Mouse (Mus musculus) lung, adult 2 months (tissue): ENCODE results near the gene Cd5. TPM values are rescaled to one million over a fixed set of nuclear protein-coding genes. Genes with fewer than 3 reads are reported as not detected.
A peak's percentile ranks its signal among the peaks of the same experiment; 100 is the strongest.

Experiments
- DNase-seq: peaks from one replicate; pipeline ENCODE4 v3.0.0; 2022
- H3K4me1 ChIP-seq: fragments of 200-500 bp; 2 replicates; pipeline ENCODE4 v1.6.1; 2011; ENCODE audit warnings: low read length; ENCODE audit not compliant: control insufficient read depth, insufficient read depth
- H3K4me3 ChIP-seq: fragments of 200-500 bp; replicated peaks from 2 replicates; pipeline ENCODE3; 2011; ENCODE audit warnings: low read depth, mild to moderate bottlenecking, control low read depth, low read length; ENCODE audit errors: extremely low read depth
- CTCF ChIP-seq: fragments of 200-500 bp; IDR thresholded peaks from 2 replicates; pipeline ENCODE4 v1.5.1; 2011; ENCODE audit warnings: mild to moderate bottlenecking, low read length, control low read depth; ENCODE audit not compliant: insufficient read depth
- POLR2A ChIP-seq: fragments of 200-500 bp; IDR thresholded peaks from 2 replicates; pipeline ENCODE4 v1.6.1; 2011; ENCODE audit warnings: low read depth, mild to moderate bottlenecking, control low read depth, low read length, borderline replicate concordance; ENCODE audit errors: extremely low read depth
- WGBS: fragments of 180-500 bp; shearing (Covaris S2); methylation state at CpG from one replicate; pipeline ENCODE4 v1.1.7; 2018; 5-methylcytosine and 5-hydroxymethylcytosine counted together
- polyA plus RNA-seq: library from polyadenylated mRNA; depleted of rRNA; stranded (reverse); fragments of >200 nt; gene quantifications from 2 replicates; pipeline ENCODE4 v1.2.3, GENCODE M21; 2012

The Cd5 gene
- polyA plus RNA-seq, 1 experiment, result 4.4 TPM

DNA sequence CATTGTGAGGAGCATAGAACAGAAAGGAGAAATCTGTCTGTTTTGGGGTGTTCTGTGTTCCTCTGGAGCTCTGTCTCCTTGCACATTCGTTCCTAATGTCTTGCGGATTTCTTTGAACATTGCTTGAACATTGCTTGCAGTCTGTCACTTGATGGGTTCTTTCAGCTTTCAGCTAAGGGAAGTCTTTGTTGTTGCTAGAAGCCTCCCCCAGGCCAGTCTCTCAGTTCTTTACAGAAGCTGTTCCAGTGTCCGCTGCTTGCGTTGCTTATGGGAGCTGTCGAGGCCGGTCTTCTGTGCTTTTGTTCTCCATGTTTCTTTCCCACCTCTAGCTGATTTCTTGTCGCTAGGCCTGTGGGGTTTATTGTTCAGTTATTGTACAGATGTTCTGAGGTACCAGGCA lies 43.0 kb downstream of the Cd5 start:
- WGBS, result 67% methylated on average over 7 of the region's 7 CpGs
- Histone ChIP-seq H3K4me3 (no peak overlapping the region), H3K4me1 (peaks cover 29% of the 10 kb centered on the region)
- no peak for TF ChIP-seq CTCF
- no peak for TF ChIP-seq POLR2A
- DNase-seq, result no peak

DNA sequence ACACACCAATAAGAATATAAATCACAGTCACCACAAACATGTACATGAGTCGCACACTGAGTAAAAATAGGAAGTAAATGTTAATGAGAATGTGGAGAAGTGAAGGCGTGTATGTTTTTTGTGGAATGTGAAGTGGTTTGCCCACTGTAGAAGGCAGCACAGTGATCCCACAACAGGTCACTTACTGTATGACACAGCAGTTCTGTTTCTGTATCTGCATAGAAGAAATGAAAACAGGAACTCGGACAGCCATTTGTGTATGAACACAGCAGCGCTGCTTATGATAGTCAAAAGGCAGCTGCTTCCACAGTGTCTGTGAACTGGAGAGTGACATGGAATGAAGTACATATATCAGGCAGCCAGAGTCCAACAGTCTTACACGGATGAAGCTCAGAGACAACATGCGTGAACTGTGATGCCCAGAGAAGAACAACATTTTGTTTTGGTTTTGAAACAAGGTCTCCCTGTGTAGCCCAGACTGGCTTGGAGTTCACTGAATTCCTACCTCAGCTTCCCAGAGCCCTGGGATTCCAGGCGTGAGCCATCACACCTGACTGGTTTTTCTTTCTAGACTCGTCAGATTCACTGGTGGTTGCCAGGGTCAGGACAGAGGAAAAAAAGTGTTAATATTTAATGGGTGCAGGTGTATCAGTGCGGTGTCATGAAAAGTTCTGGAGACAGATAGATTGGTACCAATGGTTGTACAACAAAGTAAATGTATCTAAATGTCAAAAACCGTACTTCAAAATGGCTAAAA lies 44.7 kb downstream of the Cd5 start:
- WGBS, result 63% methylated on average over 10 of the region's 10 CpGs
- H3K4me3 ChIP-seq, result no peak overlapping the region
- no peak for TF ChIP-seq POLR2A
- no peak for TF ChIP-seq CTCF
- DNase-seq, result no peak
- H3K4me1 ChIP-seq, result peaks cover 22% of the 10 kb centered on the region

DNA sequence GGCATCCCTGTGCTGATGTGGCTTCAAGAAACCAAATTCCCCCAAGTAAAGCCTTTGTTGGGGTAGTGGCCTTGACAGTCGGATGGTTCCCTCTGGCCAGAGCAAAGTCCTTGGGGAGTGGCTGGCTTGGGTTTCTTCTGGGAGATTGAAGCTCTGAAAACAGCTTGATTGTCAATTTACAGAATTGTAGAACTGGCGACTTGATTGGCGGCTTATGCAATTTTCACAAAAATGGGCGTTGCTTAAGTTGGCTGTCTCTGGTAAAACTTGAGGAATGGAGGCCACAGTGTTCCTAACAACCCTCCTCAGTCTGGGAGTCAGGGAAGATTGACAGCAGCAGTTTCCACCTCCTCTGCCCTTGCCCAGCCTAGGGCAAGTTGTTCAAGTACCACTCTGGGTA lies 46.4 kb downstream of the Cd5 start:
- no peak for TF ChIP-seq CTCF
- TF ChIP-seq POLR2A, result no peak
- peaks cover 14% of the 10 kb centered on the region for H3K4me1 ChIP-seq
- H3K4me3 ChIP-seq, result no peak overlapping the region
- WGBS, result 75% methylated on average over 4 of the region's 4 CpGs
- DNase-seq, result no peak

DNA sequence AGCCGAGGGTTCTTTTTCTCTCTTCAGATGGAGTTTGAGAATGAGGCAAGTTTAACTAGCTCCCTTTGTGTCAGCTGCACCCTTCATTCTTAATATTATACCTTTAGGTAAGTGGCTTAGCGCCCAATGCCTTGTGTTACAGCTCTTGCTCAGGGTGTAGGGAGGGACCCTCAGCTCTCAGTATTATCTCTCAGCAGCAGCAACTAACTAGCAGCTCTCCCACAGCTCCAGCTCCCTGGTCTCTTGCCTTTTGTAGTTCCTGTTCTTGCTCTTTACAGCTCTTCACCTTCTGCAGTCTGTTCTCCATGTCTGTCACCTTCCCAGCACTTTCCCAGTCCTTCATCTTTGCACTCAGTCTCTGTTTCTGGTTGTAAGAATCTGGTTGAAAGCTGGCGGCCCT lies 47.1 kb downstream of the Cd5 start:
- Histone ChIP-seq H3K4me1 (peaks cover 14% of the 10 kb centered on the region), H3K4me3 (no peak overlapping the region)
- WGBS, result 72% methylated on average over 3 of the region's 3 CpGs
- no peak for DNase-seq
- TF ChIP-seq CTCF, result no peak
- no peak for TF ChIP-seq POLR2A

DNA sequence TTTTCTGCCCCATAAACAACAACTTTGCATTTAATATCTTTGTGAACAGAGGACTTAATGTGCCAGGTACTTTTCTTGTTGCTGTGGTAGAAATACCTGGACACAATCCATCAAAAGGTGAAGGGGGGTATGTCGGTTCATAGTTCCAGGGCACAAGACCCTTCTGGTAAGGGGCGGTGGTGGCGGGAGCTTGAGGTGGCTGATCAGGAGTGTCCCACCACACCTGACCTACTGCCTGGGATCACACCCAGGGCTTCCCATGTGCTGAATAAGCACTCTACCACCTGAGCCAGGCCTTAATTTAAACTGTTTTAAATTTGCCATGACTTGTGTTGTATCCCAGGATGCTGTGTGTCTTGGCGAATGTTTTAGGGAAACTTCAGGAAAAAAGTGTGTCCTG lies 47.7 kb downstream of the Cd5 start:
- no peak for TF ChIP-seq POLR2A
- TF ChIP-seq CTCF, result no peak
- no peak for DNase-seq
- no peak overlapping the region for H3K4me3 ChIP-seq
- 82% methylated on average over 4 of the region's 4 CpGs for WGBS
- peaks cover 14% of the 10 kb centered on the region for H3K4me1 ChIP-seq

DNA sequence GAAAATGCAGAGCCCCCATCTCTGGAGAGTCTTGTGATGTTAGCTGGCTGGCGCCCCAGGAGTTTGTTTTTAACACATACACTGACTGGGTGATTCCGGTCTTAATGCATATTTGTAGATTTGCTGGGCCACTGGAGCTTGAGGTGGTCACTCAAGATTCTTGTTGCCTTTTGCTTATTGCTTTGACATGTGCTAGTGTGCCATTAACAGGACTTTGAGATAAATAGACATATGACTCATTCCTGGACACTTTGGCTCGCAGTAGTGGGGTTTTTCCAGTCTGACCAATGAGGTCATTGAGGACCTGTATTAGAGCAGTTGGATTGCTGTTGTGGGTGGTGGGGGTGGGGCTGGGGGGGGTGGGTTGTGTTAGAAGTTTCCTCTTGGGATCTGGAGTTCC lies 48.5 kb downstream of the Cd5 start:
- TF ChIP-seq CTCF (no peak), POLR2A (no peak)
- 46% methylated on average over 3 of the region's 3 CpGs for WGBS
- Histone ChIP-seq H3K4me1 (peaks cover 14% of the 10 kb centered on the region), H3K4me3 (no peak overlapping the region)
- DNase-seq, result no peak

DNA sequence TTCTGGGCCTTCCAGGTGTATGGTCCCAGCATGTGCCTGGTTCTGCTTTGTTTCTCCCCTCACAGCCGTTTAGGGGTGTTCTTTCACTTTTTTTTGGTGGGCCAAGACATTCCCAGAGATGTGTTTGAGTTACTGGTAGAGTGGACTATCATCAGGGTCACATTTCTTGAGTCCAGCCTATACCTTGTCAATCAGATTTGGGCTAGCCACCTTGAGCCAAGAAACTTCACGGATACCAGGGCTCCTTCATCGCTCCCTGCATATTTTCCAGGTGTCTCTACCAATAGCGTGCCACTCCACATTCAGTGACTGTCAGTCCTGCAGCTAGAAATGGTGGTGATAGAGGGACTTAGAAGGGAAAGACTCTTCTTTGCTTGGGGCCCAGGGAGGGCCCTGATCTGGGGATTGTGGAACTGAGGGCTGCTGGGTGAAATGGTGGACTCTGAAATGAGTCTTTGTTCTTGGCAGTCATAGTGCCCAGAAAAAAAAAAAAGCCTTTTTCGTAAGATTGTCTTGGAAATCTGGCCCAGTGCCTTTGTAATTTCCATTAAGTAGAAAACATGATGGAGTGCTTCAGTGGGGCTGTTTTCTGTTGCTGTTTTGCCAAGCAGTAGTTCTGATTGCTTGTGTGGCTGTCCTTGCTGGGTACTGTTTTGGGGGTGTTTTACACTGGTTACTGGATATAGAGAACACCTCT lies 49.2 kb downstream of the Cd5 start:
- H3K4me3 ChIP-seq, result peak overlapping the region; percentile 94
- TF ChIP-seq POLR2A, result no peak
- TF ChIP-seq CTCF, result no peak
- H3K4me1 ChIP-seq, result peaks cover 14% of the 10 kb centered on the region
- WGBS, result 33% methylated on average over 5 of the region's 5 CpGs
- DNase-seq, result no peak

DNA sequence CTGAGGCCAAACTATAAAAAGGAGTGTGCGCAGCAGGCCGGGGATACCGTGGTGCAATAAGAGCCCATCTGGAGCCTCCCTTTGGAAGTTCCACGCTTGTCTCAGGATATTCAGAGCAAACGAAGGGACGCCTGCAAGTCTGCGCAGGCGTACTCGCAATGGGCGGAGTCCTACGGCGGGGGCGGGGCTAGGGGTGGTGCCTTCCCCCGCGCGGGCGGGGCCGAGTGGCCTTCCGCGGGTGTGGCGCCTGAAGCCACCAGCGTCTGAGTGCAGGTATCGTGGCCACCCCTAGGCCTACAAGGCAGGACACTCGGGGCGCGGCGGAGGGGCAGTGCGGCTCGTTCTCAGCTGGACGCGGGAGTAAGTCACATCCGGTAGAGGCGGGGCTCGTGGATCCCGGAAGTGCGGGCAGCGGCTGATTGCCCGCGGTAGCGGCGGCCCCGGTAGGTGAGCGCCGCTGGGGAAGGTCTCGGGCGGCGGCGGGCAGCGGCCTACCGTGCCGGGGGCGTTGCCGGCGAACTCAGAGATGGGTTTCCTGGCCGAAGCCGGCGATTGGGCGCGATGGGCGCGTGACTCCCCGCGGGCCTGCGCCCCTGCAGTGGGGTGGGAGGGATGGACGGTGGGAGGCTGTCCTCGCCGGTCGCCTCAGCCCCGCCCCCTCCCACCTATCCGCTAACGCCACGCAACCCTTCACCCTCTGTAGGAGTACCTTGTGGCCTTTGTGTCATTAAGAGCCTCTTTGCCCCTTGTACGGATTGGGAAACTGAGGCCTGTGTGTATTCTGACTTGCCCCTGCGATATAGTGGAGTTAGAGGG lies 50.1 kb downstream of the Cd5 start, which contains the start of gene Vps37c:
Gene Vps37c (plus strand): TSS at position 199 of the 816 bp plus-strand sequence.
- no peak for TF ChIP-seq CTCF
- TF ChIP-seq POLR2A, result peak; percentile 58
- WGBS, result under 1% methylated on average over 74 of the region's 74 CpGs
- Histone ChIP-seq H3K4me3 (peak within 1 kb of the TSS; percentile 94), H3K4me1 (peaks cover 11% of the 10 kb centered on the region)
- peak; percentile 97 for DNase-seq

DNA sequence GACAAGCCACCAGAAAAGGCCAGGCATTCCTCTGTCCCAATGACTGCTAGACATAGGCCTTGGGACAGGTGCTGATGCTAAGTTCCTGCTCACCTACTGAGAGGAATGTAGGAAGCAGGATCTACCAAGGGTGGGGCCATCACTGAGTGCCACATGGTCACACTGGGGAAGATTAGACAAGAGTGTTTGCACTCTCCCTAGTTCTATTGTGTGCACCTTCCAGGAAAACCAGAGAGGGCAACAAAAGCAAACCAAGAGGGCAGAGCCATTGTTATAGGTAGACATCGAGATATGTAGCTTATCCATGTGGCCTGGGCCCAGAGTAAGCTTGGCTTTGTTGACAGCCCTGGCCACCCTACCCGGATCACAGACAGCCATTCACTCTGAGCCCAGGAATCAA lies 53.1 kb downstream of the Cd5 start:
- no peak for DNase-seq
- H3K4me3 ChIP-seq, result no peak overlapping the region
- peaks cover 9% of the 10 kb centered on the region for H3K4me1 ChIP-seq
- whole genome bisulfite sequencing, result 58% methylated on average over 2 of the region's 2 CpGs
- TF ChIP-seq POLR2A (no peak), CTCF (no peak)

DNA sequence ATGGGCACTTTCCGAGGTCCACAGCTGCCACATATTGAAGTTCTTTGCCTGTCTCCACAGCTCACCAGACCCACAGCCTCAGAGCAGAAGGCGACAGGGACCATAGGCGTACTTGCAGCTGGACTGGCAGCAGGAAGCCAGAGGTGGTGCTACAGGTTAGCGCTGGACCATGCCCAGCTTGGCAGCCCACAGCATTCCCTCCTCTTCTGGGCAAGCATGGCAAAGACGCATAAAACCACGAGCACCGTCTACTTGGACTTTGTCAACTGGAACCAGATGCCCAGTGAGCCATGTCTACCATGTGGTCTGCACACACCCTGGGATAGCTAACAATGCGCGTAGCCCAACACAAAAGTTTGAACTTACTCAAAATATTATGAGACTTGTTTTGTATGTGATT lies 53.7 kb downstream of the Cd5 start:
- no peak for DNase-seq
- TF ChIP-seq POLR2A (no peak), CTCF (no peak)
- H3K4me1 ChIP-seq, result peaks cover 9% of the 10 kb centered on the region
- 88% methylated on average over 9 of the region's 9 CpGs for WGBS
- no peak overlapping the region for H3K4me3 ChIP-seq
